Mouse (Mus musculus) embryonic facial prominence, embryonic 14.5 days (tissue): ENCODE results near the gene Prl7c1. TPM values are rescaled to one million over a fixed set of nuclear protein-coding genes. Genes with fewer than 3 reads are reported as not detected.
"Not testable (repeated sequence)": the region's sequence is repeated elsewhere in the genome, so short reads cannot be mapped to it uniquely, and the experiment has no call there.

ENCODE experiments used
- ATAC-seq: fragments of 200-750 bp; cut with Nextera tagmentation; 2 replicates; pipeline ENCODE4 v1.8.0; 2017; ENCODE audit warnings: low read depth, moderate number of reproducible peaks, moderate TSS enrichment
- DNase-seq: peaks from one replicate; pipeline ENCODE4 v3.0.0-alpha.2; 2015; ENCODE audit warnings: low spot score
- H3K27ac ChIP-seq: fragments of 300-500 bp; sonication (generic); replicated peaks from 2 replicates; pipeline ENCODE4 v1.5.1; 2014; ENCODE audit warnings: low read depth, mild to moderate bottlenecking, low read length, moderate library complexity
- H3K27me3 ChIP-seq: fragments of 300-500 bp; sonication (generic); replicated peaks from 2 replicates; pipeline ENCODE4 v1.6.1; 2014; ENCODE audit warnings: low read length; ENCODE audit not compliant: control insufficient read depth, insufficient read depth
- H3K36me3 ChIP-seq: fragments of 300-500 bp; sonication (generic); 2 replicates; pipeline ENCODE4 v1.6.1; 2014; ENCODE audit warnings: low read length, mixed read lengths; ENCODE audit not compliant: control insufficient read depth, insufficient read depth
- H3K4me1 ChIP-seq: fragments of 300-500 bp; sonication (generic); 2 replicates; pipeline ENCODE4 v1.6.1; 2014; ENCODE audit warnings: antibody characterized with exemption, low read length; ENCODE audit not compliant: control insufficient read depth, insufficient read depth
- H3K4me2 ChIP-seq: fragments of 300-500 bp; sonication (generic); 2 replicates; pipeline ENCODE4 v1.6.1; 2014; ENCODE audit warnings: low read depth, mild to moderate bottlenecking, low read length, moderate library complexity, mixed read lengths
- H3K4me3 ChIP-seq: fragments of 300-500 bp; sonication (generic); 2 replicates; pipeline ENCODE4 v1.5.1; 2014; ENCODE audit warnings: low read depth, mild to moderate bottlenecking, low read length
- H3K9ac ChIP-seq: fragments of 300-500 bp; sonication (generic); 2 replicates; pipeline ENCODE4 v1.6.1; 2014; ENCODE audit warnings: low read depth, mild to moderate bottlenecking, low read length, moderate library complexity, mixed read lengths
- H3K9me3 ChIP-seq: fragments of 300-500 bp; sonication (generic); 2 replicates; pipeline ENCODE4 v1.6.1; 2016; ENCODE audit warnings: low read length; ENCODE audit not compliant: control insufficient read depth
- WGBS: fragments of 180-500 bp; shearing (Covaris S2); extraction: QIAGEN DNeasy Blood & Tissue Kit; methylation state at CpG from one replicate; pipeline ENCODE4 v1.1.7; 2014; 5-methylcytosine and 5-hydroxymethylcytosine counted together
- polyA plus RNA-seq: library from polyadenylated mRNA; unstranded; fragments of >200 nt; fragmentation: Nextera tagmentation; extraction: Ambion mirVana; gene quantifications from 2 replicates; pipeline ENCODE4 v1.2.1, GENCODE M21; 2014

Prl7c1 gene
- not detected in 2 replicates for polyA plus RNA-seq

DNA sequence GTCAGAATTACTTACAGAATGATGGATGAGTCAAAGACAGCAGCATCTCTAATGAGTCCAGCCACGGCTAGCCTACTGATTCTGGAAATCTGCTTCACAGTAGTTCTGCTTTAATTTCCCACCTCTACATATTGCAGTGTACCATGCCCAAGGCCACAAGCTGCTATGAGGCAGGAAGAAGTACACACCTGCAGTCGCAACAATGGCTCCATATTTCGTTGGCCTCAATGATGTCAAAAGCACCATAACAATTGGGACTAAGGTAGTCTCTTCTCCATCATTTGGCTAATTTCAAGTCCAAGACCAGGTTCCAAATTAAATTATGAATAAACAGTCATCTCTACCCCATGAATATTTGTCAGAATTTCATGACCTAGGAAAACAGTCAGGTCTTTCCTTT is at the start of gene Prl7c1:
Gene Prl7c1, minus strand, starts transcription at position 101 of the 400 bp plus-strand sequence.
- H3K36me3 ChIP-seq, H3K9ac ChIP-seq, H3K27me3 ChIP-seq, H3K4me2 ChIP-seq, H3K4me1 ChIP-seq, H3K4me3 ChIP-seq, DNase-seq, H3K27ac ChIP-seq, ATAC-seq, H3K9me3 ChIP-seq: not testable (repeated sequence)
- WGBS, result 92% methylated on average over 2 of the region's 3 CpGs

DNA sequence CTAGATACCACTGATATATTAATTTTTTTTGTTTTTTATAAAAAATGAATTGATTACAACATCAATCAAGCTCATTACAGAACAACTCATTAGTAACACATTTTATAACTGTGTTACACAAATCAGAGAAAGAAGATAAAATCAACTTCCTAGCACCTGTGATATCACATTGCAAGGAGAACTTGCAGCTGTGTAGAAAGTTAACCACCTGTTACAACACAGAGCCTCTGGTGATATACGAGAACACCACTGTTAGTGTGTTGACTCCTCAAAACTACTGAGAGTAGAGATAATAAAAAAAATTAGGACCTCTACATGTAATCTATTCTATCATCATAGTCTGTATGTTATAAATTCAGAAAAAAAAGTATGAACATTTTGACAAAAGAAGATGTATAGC is 22.2 kb upstream of the Prl7c1 start:
- H3K27ac ChIP-seq, result no peak overlapping the region
- H3K4me1 ChIP-seq, result no peaks in the 10 kb centered on the region
- H3K36me3 ChIP-seq, result no peaks in the 10 kb centered on the region
- H3K27me3 ChIP-seq, result no peaks in the 10 kb centered on the region
- no peak overlapping the region for H3K9ac ChIP-seq
- ATAC-seq, result no peak
- H3K4me3 ChIP-seq, result no peak overlapping the region
- H3K4me2 ChIP-seq, result no peak overlapping the region
- H3K9me3 ChIP-seq, result no peaks in the 10 kb centered on the region
- peak; percentile 1 for DNase-seq
- WGBS, result 77% methylated on average over 1 of the region's 1 CpGs

DNA sequence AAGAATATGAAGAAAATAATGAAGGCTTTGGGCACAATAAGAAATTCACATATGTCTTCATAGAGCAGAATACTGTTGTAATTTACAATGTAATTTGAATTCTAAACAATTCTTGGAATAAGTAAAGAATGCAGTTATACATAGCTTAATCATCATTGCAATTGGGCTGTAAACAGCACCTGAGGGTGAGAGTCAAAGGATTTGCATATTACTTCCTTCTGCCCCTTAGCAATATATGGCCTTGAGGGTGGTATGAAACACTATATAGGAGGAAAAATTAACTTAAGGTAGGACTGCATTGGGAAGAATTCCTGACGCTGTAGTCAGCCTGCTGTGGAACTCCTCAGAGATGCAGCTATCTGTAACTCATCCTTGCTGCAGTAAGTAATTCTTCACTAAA is 20.8 kb upstream of the Prl7c1 start, which contains the start of gene Prl2a1:
Gene Prl2a1, plus strand, starts transcription at position 301 of the 400 bp plus-strand sequence.
- ATAC-seq (no peak), DNase-seq (no peak)
- Histone ChIP-seq H3K4me2 (no peak within 1 kb of the TSS), H3K36me3 (no peaks in the 10 kb centered on the region), H3K27me3 (no peaks in the 10 kb centered on the region), H3K9ac (no peak within 1 kb of the TSS), H3K4me3 (no peak within 1 kb of the TSS), H3K4me1 (no peaks in the 10 kb centered on the region), H3K9me3 (no peaks in the 10 kb centered on the region), H3K27ac (no peak within 1 kb of the TSS)
- WGBS, result 81% methylated on average over 1 of the region's 1 CpGs

DNA sequence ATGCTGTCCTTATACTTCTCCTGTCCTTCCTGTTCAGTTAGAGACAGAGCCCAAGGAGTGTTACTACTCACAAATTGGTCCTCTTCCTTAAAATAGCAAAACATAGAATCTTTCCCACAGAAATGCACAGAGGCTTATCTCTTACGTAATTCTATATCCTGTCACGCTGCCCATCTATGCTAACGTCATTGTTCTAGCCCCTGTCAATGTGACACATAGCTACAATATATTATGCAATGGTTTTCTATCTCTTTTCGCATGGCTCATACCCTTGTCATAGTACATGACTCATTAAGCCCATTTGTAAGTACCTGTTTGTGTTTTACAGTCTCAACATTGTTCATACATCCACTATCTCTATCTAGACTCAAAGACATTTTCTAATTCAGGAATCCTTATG is 18.7 kb upstream of the Prl7c1 start:
- Histone ChIP-seq H3K27me3 (no peaks in the 10 kb centered on the region), H3K4me1 (no peaks in the 10 kb centered on the region), H3K9me3 (no peaks in the 10 kb centered on the region), H3K27ac (no peak overlapping the region), H3K4me2 (no peak overlapping the region), H3K9ac (no peak overlapping the region), H3K4me3 (no peak overlapping the region), H3K36me3 (no peaks in the 10 kb centered on the region)
- no peak for DNase-seq
- no peak for ATAC-seq
- 86% methylated on average over 4 of the region's 4 CpGs for WGBS

DNA sequence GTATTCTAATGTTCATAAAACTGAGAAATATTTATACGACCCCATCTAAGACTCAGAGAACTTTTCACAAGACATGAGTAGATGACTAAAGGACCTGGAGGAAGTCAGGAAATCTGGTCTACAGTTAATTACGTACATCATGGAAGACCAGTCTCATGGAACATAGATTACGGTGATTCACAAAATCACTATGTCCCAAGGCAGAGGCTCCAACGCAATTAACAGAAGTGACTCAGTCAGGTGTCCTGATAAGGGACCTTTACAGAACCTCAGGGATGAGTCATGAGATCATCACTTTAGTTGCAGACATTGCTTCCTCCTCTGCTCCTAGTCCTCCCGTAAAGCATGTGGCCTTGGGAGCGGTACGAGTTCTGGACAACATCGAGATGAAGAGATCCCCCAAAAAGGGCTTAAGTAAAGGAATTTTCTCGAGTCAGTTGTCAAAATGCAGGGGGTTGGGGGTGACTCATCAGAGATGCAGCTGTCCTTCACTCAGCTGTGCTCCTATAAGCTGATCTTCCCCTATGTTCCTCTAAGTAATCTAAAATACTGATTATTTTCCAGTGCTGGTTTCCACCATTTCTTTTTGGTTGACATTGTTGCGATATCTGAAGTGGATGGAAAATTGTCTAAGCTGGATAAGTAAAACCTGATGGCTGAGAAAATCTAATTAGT is 46.0 kb downstream of the Prl7c1 start:
- no peak for DNase-seq
- no peak overlapping the region for H3K27ac ChIP-seq
- no peak overlapping the region for H3K9ac ChIP-seq
- no peak overlapping the region for H3K4me3 ChIP-seq
- no peak overlapping the region for H3K4me2 ChIP-seq
- no peak for ATAC-seq
- no peaks in the 10 kb centered on the region for H3K4me1 ChIP-seq
- H3K27me3 ChIP-seq, result no peaks in the 10 kb centered on the region
- H3K36me3 ChIP-seq, result no peaks in the 10 kb centered on the region
- no peaks in the 10 kb centered on the region for H3K9me3 ChIP-seq
- WGBS, result 83% methylated on average over 10 of the region's 10 CpGs

DNA sequence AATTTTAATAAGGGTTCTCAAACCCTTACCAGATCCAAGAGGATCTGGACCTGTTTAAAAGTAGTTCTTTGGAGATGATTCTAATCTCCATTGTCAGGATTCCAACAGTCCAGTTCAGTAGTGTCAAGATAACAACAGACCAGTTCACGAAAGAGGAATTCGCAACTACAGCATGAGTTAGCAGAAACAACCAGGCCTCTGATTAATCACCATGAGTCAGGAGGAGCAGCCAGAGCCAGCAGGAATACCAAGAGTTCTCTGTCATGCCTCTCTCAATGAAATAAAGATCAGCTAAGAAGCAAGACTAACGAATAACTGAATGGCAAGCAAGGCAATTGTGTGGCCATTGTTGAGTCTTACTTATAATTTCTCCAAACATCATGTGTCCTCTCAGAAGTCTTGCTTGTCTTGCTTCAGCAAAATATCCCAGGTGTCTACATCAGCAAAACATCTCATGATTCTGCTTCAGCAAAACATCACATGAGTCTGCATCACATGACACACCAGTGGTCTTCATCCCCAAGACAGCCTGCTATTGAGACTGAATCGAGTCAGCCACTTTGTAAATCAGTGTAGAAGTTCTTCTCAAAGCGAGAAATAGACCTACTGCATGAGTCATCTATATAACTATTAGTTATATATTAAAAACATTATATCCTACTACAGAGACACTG is 50.2 kb downstream of the Prl7c1 start:
- H3K4me2 ChIP-seq, H3K9ac ChIP-seq, ATAC-seq, H3K4me3 ChIP-seq, DNase-seq, H3K27me3 ChIP-seq, H3K9me3 ChIP-seq, H3K4me1 ChIP-seq, H3K27ac ChIP-seq, H3K36me3 ChIP-seq: not testable (repeated sequence)
- 79% methylated on average over 5 of the region's 5 CpGs for WGBS

DNA sequence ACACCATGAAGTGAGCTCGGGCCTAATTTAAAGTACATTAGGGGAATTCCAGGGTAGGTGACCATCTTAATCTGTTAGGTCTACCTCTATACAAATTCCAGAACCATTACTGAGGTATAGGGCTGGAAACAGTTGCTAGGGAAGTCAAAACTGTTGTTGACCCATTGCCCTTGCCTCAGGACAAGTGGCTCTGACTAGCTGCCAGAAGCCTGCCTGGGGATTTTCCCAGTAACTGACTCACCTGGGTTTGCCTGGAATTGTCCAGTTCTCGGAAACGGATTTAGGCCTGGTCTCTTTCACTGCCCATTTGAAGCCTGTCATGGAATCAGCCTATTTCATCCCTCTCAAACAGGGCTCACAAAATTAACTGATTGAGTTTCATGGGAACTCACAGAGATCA is 55.5 kb downstream of the Prl7c1 start:
- H3K4me2 ChIP-seq, H3K27me3 ChIP-seq, H3K4me3 ChIP-seq, H3K36me3 ChIP-seq, H3K9me3 ChIP-seq, H3K9ac ChIP-seq, ATAC-seq, H3K4me1 ChIP-seq, H3K27ac ChIP-seq, DNase-seq: not testable (repeated sequence)
- whole genome bisulfite sequencing, result 85% methylated on average over 3 of the region's 3 CpGs
